Mouse (Mus musculus) kidney, adult 10 weeks (tissue): ENCODE data around the gene Tbc1d24. TPM values are rescaled to one million over a fixed set of nuclear protein-coding genes. Genes with fewer than 3 reads are reported as not detected.

ENCODE experiments used
- polyA plus RNA-seq: library from polyadenylated mRNA; stranded (reverse); fragments of 350-450 nt; fragmentation: Illumina TruSeq; extraction: RNeasy Lipid Tissue Mini Kit (QIAGEN cat#74804); gene quantifications from one replicate; pipeline ENCODE4 v1.2.3, GENCODE M21; 2014; ENCODE audit warnings: low read depth, low replicate concordance

Gene Tbc1d24
- polyA plus RNA-seq: 5.7 TPM

GRCm38 (mm10) chr17:24205284-24205888 lies at the start of gene Tbc1d24:
Gene Tbc1d24 (minus strand): TSS chr17:24205562.

GRCm38 (mm10) chr17:24251320-24252069 lies 46.1 kb upstream of the Tbc1d24 start, which contains the start of gene Ccnf:
Gene Ccnf (minus strand): TSS chr17:24251484.

GRCm38 (mm10) chr17:24220435-24221411 lies 15.4 kb upstream of the Tbc1d24 start, which contains the start of gene Tedc2:
Gene Tedc2 (minus strand): TSS chr17:24220851.

GRCm38 (mm10) chr17:24209043-24209915 lies 3.9 kb upstream of the Tbc1d24 start, which contains the start of gene Ntn3:
Gene Ntn3 (minus strand): TSS chr17:24209531.

GRCm38 (mm10) chr17:24169317-24170065 lies 35.9 kb downstream of the Tbc1d24 start, which contains the start of gene Atp6v0c:
Gene Atp6v0c (minus strand): TSS chr17:24169702.

GRCm38 (mm10) chr17:24163176-24163962 lies 42.0 kb downstream of the Tbc1d24 start, which contains the start of gene Amdhd2:
Gene Amdhd2 (minus strand): TSS chr17:24163766.

GRCm38 (mm10) chr17:24150824-24151223 lies 54.5 kb downstream of the Tbc1d24 start, which contains the start of gene Pdpk1:
Gene Pdpk1 (minus strand): TSS chr17:24150924.

Other genes starting within 250 kb of the Tbc1d24 start
- not detected for gene Prss30, start 225.0 kb downstream of the Tbc1d24 start, polyA plus RNA-seq
- not detected for gene Prss22, start 207.5 kb downstream of the Tbc1d24 start, polyA plus RNA-seq
- gene Prss27, start 167.4 kb downstream of the Tbc1d24 start, polyA plus RNA-seq: not detected
- 19.8 TPM for gene Kctd5, start 132.1 kb downstream of the Tbc1d24 start, polyA plus RNA-seq
- 45.9 TPM for gene Pdpk1, start 54.6 kb downstream of the Tbc1d24 start, polyA plus RNA-seq
- gene Amdhd2, start 41.8 kb downstream of the Tbc1d24 start, polyA plus RNA-seq: 1.0 TPM
- gene Atp6v0c, start 35.9 kb downstream of the Tbc1d24 start, polyA plus RNA-seq: 120 TPM
- gene Ntn3, start 4.0 kb upstream of the Tbc1d24 start, polyA plus RNA-seq: not detected
- 1.6 TPM for gene Tedc2, start 15.3 kb upstream of the Tbc1d24 start, polyA plus RNA-seq
- gene Ccnf, start 45.9 kb upstream of the Tbc1d24 start, polyA plus RNA-seq: not detected
- 0.53 TPM for gene Abca17, start 145.5 kb upstream of the Tbc1d24 start, polyA plus RNA-seq
- gene Abca3, start 146.4 kb upstream of the Tbc1d24 start, polyA plus RNA-seq: 18.1 TPM
- 33.1 TPM for gene Rnps1, start 209.0 kb upstream of the Tbc1d24 start, polyA plus RNA-seq
- gene Eci1, start 221.1 kb upstream of the Tbc1d24 start, polyA plus RNA-seq: 43.3 TPM
- gene Dnase1l2, start 237.5 kb upstream of the Tbc1d24 start, polyA plus RNA-seq: 0.57 TPM